Mouse (Mus musculus): ENCODE data around the gene Wnk2. TPM values are rescaled to one million over a fixed set of nuclear protein-coding genes. Genes with fewer than 3 reads are reported as not detected.

The Wnk2 gene
- polyA plus RNA-seq, 1 experiment from 2014 or later, result 1.4 TPM

GRCm38 (mm10) chr13:49140567-49140966 lies 7.2 kb downstream of the Wnk2 start:
- no peak overlapping the region for H3K9ac ChIP-seq
- H3K27me3 ChIP-seq (replicated peaks), result peaks cover 29% of the 10 kb centered on the region
- peaks cover 28% of the 10 kb centered on the region for H3K4me1 ChIP-seq (replicated peaks)
- WGBS, result 64% methylated on average over 4 of the region's 4 CpGs
- no peak overlapping the region for H3K4me3 ChIP-seq
- no peaks in the 10 kb centered on the region for H3K9me3 ChIP-seq (replicated peaks)
- no peak for ATAC-seq (ENCODE audit: insufficient number of reproducible peaks, low FRiP score)
- no peaks in the 10 kb centered on the region for H3K36me3 ChIP-seq
- no peak overlapping the region for H3K27ac ChIP-seq (ENCODE audit: poor library complexity, severe bottlenecking)
- H3K4me2 ChIP-seq, result no peak overlapping the region

- WGBS, result 75% methylated on average over 11 of the region's 11 CpGs
These were observed 13.3 kb downstream of the Wnk2 start for GRCm38 (mm10) chr13:49134491-49134890.

GRCm38 (mm10) chr13:49133125-49133524 lies 14.7 kb downstream of the Wnk2 start:
- peaks cover 41% of the 10 kb centered on the region for H3K4me1 ChIP-seq (replicated peaks)
- no peak overlapping the region for H3K9ac ChIP-seq
- H3K9me3 ChIP-seq (replicated peaks), result no peaks in the 10 kb centered on the region
- no peak overlapping the region for H3K4me3 ChIP-seq
- H3K27ac ChIP-seq (ENCODE audit: poor library complexity, severe bottlenecking), result no peak overlapping the region
- ATAC-seq (ENCODE audit: insufficient number of reproducible peaks, low FRiP score), result no peak
- no peaks in the 10 kb centered on the region for H3K36me3 ChIP-seq
- no peaks in the 10 kb centered on the region for H3K27me3 ChIP-seq (replicated peaks)
- 67% methylated on average over 4 of the region's 4 CpGs for WGBS
- H3K4me2 ChIP-seq, result no peak overlapping the region

More at GRCm38 (mm10) chr13:49134491-49134890, 13.3 kb downstream of the Wnk2 start:
- no peak overlapping the region for H3K9ac ChIP-seq
- no peak overlapping the region for H3K4me3 ChIP-seq
- no peak overlapping the region for H3K27ac ChIP-seq (ENCODE audit: poor library complexity, severe bottlenecking)
- ATAC-seq (ENCODE audit: insufficient number of reproducible peaks, low FRiP score), result no peak
- H3K9me3 ChIP-seq (replicated peaks), result no peaks in the 10 kb centered on the region
- no peaks in the 10 kb centered on the region for H3K36me3 ChIP-seq
- no peak overlapping the region for H3K4me2 ChIP-seq
- no peaks in the 10 kb centered on the region for H3K27me3 ChIP-seq (replicated peaks)
- peaks cover 31% of the 10 kb centered on the region for H3K4me1 ChIP-seq (replicated peaks)

GRCm38 (mm10) chr13:49131946-49132687 lies 15.7 kb downstream of the Wnk2 start:
- no peaks in the 10 kb centered on the region for H3K36me3 ChIP-seq
- H3K4me2 ChIP-seq, result no peak overlapping the region
- peaks cover 50% of the 10 kb centered on the region for H3K4me1 ChIP-seq (replicated peaks)
- H3K9me3 ChIP-seq (replicated peaks), result no peaks in the 10 kb centered on the region
- WGBS, result 71% methylated on average over 7 of the region's 7 CpGs
- no peak overlapping the region for H3K4me3 ChIP-seq
- H3K27ac ChIP-seq (ENCODE audit: poor library complexity, severe bottlenecking), result no peak overlapping the region
- no peak for ATAC-seq (ENCODE audit: insufficient number of reproducible peaks, low FRiP score)
- no peak overlapping the region for H3K9ac ChIP-seq
- H3K27me3 ChIP-seq (replicated peaks), result no peaks in the 10 kb centered on the region

- Histone ChIP-seq H3K9ac (no peak overlapping the region), H3K27ac (ENCODE audit: poor library complexity, severe bottlenecking) (no peak overlapping the region), H3K36me3 (no peaks in the 10 kb centered on the region), H3K9me3 (replicated peaks) (no peaks in the 10 kb centered on the region), H3K4me1 (replicated peaks) (peaks cover 50% of the 10 kb centered on the region), H3K27me3 (replicated peaks) (no peaks in the 10 kb centered on the region), H3K4me3 (no peak overlapping the region), H3K4me2 (no peak overlapping the region)
- 79% methylated on average over 4 of the region's 4 CpGs for WGBS
- no peak for ATAC-seq (ENCODE audit: insufficient number of reproducible peaks, low FRiP score)
These were observed 16.4 kb downstream of the Wnk2 start for GRCm38 (mm10) chr13:49131342-49131855.

- no peaks in the 10 kb centered on the region for H3K36me3 ChIP-seq
- ATAC-seq (ENCODE audit: insufficient number of reproducible peaks, low FRiP score), result peak; percentile 73
- no peaks in the 10 kb centered on the region for H3K9me3 ChIP-seq (replicated peaks)
- peaks cover 50% of the 10 kb centered on the region for H3K4me1 ChIP-seq (replicated peaks)
- H3K27me3 ChIP-seq (replicated peaks), result no peaks in the 10 kb centered on the region
- peak overlapping the region; percentile 14; the same call in 1 of the 2 replicates for H3K27ac ChIP-seq (ENCODE audit: poor library complexity, severe bottlenecking)
- 4% methylated on average over 4 of the region's 4 CpGs for whole genome bisulfite sequencing
- 0 out of 2 replicates have a peak overlapping the region, but pooled peaks have one; percentile 4 for H3K4me2 ChIP-seq
- H3K9ac ChIP-seq, result no peak overlapping the region
- H3K4me3 ChIP-seq, result no peak overlapping the region
These were observed 18.0 kb downstream of the Wnk2 start for GRCm38 (mm10) chr13:49129845-49130244.

- Histone ChIP-seq H3K4me2 (no peak overlapping the region), H3K4me1 (replicated peaks) (peaks cover 50% of the 10 kb centered on the region), H3K27ac (ENCODE audit: poor library complexity, severe bottlenecking) (peak overlapping the region; percentile 14; the same call in 1 of the 2 replicates), H3K9me3 (replicated peaks) (no peaks in the 10 kb centered on the region), H3K36me3 (no peaks in the 10 kb centered on the region), H3K4me3 (no peak overlapping the region), H3K27me3 (replicated peaks) (no peaks in the 10 kb centered on the region), H3K9ac (no peak overlapping the region)
- no peak for ATAC-seq (ENCODE audit: insufficient number of reproducible peaks, low FRiP score)
- WGBS, result 93% methylated on average over 1 of the region's 1 CpGs
These were observed 18.7 kb downstream of the Wnk2 start for GRCm38 (mm10) chr13:49129154-49129553.

GRCm38 (mm10) chr13:49127844-49128631 lies 19.8 kb downstream of the Wnk2 start:
- H3K27ac ChIP-seq (ENCODE audit: poor library complexity, severe bottlenecking), result no peak overlapping the region
- no peak for ATAC-seq (ENCODE audit: insufficient number of reproducible peaks, low FRiP score)
- 45% methylated on average over 15 of the region's 15 CpGs for WGBS
- no peak overlapping the region for H3K9ac ChIP-seq
- H3K27me3 ChIP-seq (replicated peaks), result no peaks in the 10 kb centered on the region
- H3K4me3 ChIP-seq, result no peak overlapping the region
- peaks cover 50% of the 10 kb centered on the region for H3K4me1 ChIP-seq (replicated peaks)
- H3K9me3 ChIP-seq (replicated peaks), result no peaks in the 10 kb centered on the region
- peak overlapping the region; percentile 39 for H3K4me2 ChIP-seq
- no peaks in the 10 kb centered on the region for H3K36me3 ChIP-seq

- no peak for ATAC-seq (ENCODE audit: insufficient number of reproducible peaks, low FRiP score)
- no peaks in the 10 kb centered on the region for H3K36me3 ChIP-seq
- H3K4me1 ChIP-seq (replicated peaks), result no peaks in the 10 kb centered on the region
- 69% methylated on average over 4 of the region's 4 CpGs for WGBS
- no peak overlapping the region for H3K27ac ChIP-seq (ENCODE audit: poor library complexity, severe bottlenecking)
- H3K9me3 ChIP-seq (replicated peaks), result no peaks in the 10 kb centered on the region
- H3K4me3 ChIP-seq, result no peak overlapping the region
- no peaks in the 10 kb centered on the region for H3K27me3 ChIP-seq (replicated peaks)
- no peak overlapping the region for H3K9ac ChIP-seq
- no peak overlapping the region for H3K4me2 ChIP-seq
These were observed 25.7 kb downstream of the Wnk2 start for GRCm38 (mm10) chr13:49122106-49122505.

- no peaks in the 10 kb centered on the region for H3K36me3 ChIP-seq
- H3K4me2 ChIP-seq, result no peak overlapping the region
- no peaks in the 10 kb centered on the region for H3K27me3 ChIP-seq (replicated peaks)
- 85% methylated on average over 8 of the region's 8 CpGs for WGBS
- ATAC-seq (ENCODE audit: insufficient number of reproducible peaks, low FRiP score), result no peak
- no peak overlapping the region for H3K4me3 ChIP-seq
- no peaks in the 10 kb centered on the region for H3K9me3 ChIP-seq (replicated peaks)
- no peak overlapping the region for H3K9ac ChIP-seq
- H3K4me1 ChIP-seq (replicated peaks), result no peaks in the 10 kb centered on the region
- no peak overlapping the region for H3K27ac ChIP-seq (ENCODE audit: poor library complexity, severe bottlenecking)
These were observed 30.3 kb downstream of the Wnk2 start for GRCm38 (mm10) chr13:49117563-49117962.

GRCm38 (mm10) chr13:49114921-49115320 lies 32.9 kb downstream of the Wnk2 start:
- no peaks in the 10 kb centered on the region for H3K4me1 ChIP-seq (replicated peaks)
- no peak overlapping the region for H3K4me3 ChIP-seq
- H3K9ac ChIP-seq, result no peak overlapping the region
- H3K4me2 ChIP-seq, result no peak overlapping the region
- H3K27ac ChIP-seq (ENCODE audit: poor library complexity, severe bottlenecking), result no peak overlapping the region
- H3K27me3 ChIP-seq (replicated peaks), result no peaks in the 10 kb centered on the region
- WGBS, result 88% methylated on average over 14 of the region's 14 CpGs
- H3K9me3 ChIP-seq (replicated peaks), result no peaks in the 10 kb centered on the region
- no peaks in the 10 kb centered on the region for H3K36me3 ChIP-seq
- ATAC-seq (ENCODE audit: insufficient number of reproducible peaks, low FRiP score), result no peak
